Mouse (Mus musculus) CD4-positive naive resting alpha-beta T cell, adult 76 days (primary cell): ENCODE results near the gene Pdcd1. TPM values are rescaled to one million over a fixed set of nuclear protein-coding genes. Genes with fewer than 3 reads are reported as not detected.

Experiments used
- total RNA-seq: library from RNA; stranded (reverse); gene quantifications from one replicate; pipeline ENCODE4 v1.2.4, GENCODE M21; 2023

Pdcd1 gene
- 3.3 TPM for total RNA-seq

DNA sequence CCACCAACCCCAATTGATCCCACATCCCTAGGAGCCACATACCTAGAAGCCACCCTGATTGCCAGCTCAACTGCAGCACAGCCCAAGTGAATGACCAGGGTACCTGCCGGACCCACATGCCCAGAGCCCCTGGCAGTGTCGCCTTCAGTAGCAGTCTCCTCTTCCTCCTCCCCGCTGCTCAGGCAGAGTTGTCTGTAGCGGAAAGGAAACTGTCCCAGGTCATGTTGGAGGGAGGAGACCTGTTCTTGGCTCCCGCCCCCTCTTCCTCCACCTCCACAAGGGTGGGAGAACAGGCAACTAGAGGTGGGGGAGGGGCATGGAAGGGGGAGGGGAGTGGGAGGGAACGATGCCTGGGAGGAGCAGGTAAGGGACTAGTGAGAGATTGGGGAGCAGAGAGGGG is at the start of gene Pdcd1:
Pdcd1 (minus strand) TSS at position 181 of the 400 bp plus-strand sequence.

GRCm38 (mm10) chr1:94020151-94020550 is 32.2 kb downstream of the Pdcd1 start, which contains the start of gene Neu4:
Neu4 (plus strand) TSS chr1:94020451.

DNA sequence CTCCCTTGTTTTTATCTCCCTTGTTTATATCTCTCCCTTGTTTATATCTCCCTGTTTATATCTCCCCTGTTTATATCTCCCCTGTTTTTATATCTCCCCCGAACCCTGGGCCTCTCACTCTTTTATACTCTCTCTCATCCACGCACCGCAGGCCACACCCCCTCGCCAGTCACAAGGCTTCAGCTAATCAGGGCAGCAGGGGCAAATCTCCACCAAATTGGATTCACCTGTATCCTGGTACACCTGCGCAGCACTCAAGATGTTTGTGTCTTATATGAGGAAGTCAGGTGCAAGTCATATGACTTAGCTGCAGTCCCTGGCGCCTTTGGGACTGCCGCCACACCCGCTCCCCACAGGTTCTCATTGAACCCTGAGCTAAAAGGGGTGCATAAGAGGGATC is 62.1 kb downstream of the Pdcd1 start, which contains the start of gene Gal3st2c:
Gal3st2c (plus strand) TSS at position 301 of the 400 bp plus-strand sequence.

Other genes starting within 250 kb of the Pdcd1 start
- gene Ing5, start 248.6 kb downstream of the Pdcd1 start, total RNA-seq: 46.6 TPM
- 28.2 TPM for gene D2hgdh, start 227.6 kb downstream of the Pdcd1 start, total RNA-seq
- gene Gal3st2, start 191.2 kb downstream of the Pdcd1 start, total RNA-seq: not detected
- gene Gal3st2b, start 134.2 kb downstream of the Pdcd1 start, total RNA-seq: 0.79 TPM
- gene Gal3st2c, start 62.0 kb downstream of the Pdcd1 start, total RNA-seq: 0.12 TPM
- not detected for gene Neu4, start 32.1 kb downstream of the Pdcd1 start, total RNA-seq